Mouse (Mus musculus) liver, postnatal 0 days (tissue): ENCODE results near the gene Vasp. TPM values are rescaled to one million over a fixed set of nuclear protein-coding genes. Genes with fewer than 3 reads are reported as not detected.

Source experiments
- ATAC-seq: fragments of 200-750 bp; cut with Nextera tagmentation; 2 replicates; pipeline ENCODE4 v1.8.0; 2017; ENCODE audit warnings: mild to moderate bottlenecking, moderate library complexity
- DNase-seq: peaks from one replicate; pipeline ENCODE4 v3.0.0-alpha.2; 2016
- H3K27ac ChIP-seq: fragments of 300-500 bp; sonication (generic); 2 replicates; pipeline ENCODE4 v1.5.1; 2014; ENCODE audit warnings: antibody characterized with exemption, moderate library complexity, mild to moderate bottlenecking, low read depth
- H3K27me3 ChIP-seq: fragments of 300-500 bp; sonication (generic); 2 replicates; pipeline ENCODE4 v1.6.1; 2014; ENCODE audit warnings: low read length, control low read depth, mixed read lengths; ENCODE audit not compliant: insufficient read depth
- H3K36me3 ChIP-seq: fragments of 300-500 bp; sonication (generic); replicated peaks from 2 replicates; pipeline ENCODE4 v1.6.1; 2014; ENCODE audit warnings: mild to moderate bottlenecking, control low read depth, low read length, moderate library complexity, mixed read lengths; ENCODE audit not compliant: insufficient read depth
- H3K4me1 ChIP-seq: fragments of 300-500 bp; sonication (generic); 2 replicates; pipeline ENCODE4 v1.6.1; 2014; ENCODE audit warnings: antibody characterized with exemption, mild to moderate bottlenecking, control low read depth; ENCODE audit not compliant: insufficient read depth
- H3K4me2 ChIP-seq: fragments of 300-500 bp; sonication (generic); 2 replicates; pipeline ENCODE4 v1.6.1; 2014; ENCODE audit warnings: low read depth, mild to moderate bottlenecking, low read length, moderate library complexity, mixed read lengths
- H3K4me3 ChIP-seq: fragments of 300-500 bp; sonication (generic); 2 replicates; pipeline ENCODE4 v1.5.1; 2014; ENCODE audit warnings: low read depth, low read length
- H3K9ac ChIP-seq: fragments of 300-500 bp; sonication (generic); replicated peaks from 2 replicates; pipeline ENCODE4 v1.6.1; 2014; ENCODE audit warnings: mild to moderate bottlenecking, moderate library complexity
- H3K9me3 ChIP-seq: fragments of 300-500 bp; sonication (generic); 2 replicates; pipeline ENCODE4 v1.6.1; 2016; ENCODE audit warnings: mild to moderate bottlenecking, control low read depth, low read length, mixed read lengths
- CTCF ChIP-seq: sonication (generic); IDR thresholded peaks from 2 replicates; pipeline ENCODE4 v1.5.1; 2016; ENCODE audit warnings: antibody characterized with exemption, low read depth
- EP300 ChIP-seq: IDR thresholded peaks from 2 replicates; pipeline ENCODE4 v1.6.1; 2016; ENCODE audit warnings: antibody characterized with exemption, low read depth, mild to moderate bottlenecking
- WGBS: fragments of 180-500 bp; shearing (Covaris S2); extraction: QIAGEN DNeasy Blood & Tissue Kit; methylation state at CpG from one replicate; pipeline ENCODE4 v1.1.7; 2014; ENCODE audit not compliant: insufficient replicate concordance; 5-methylcytosine and 5-hydroxymethylcytosine counted together
- polyA plus RNA-seq: library from polyadenylated mRNA; unstranded; fragments of >200 nt; fragmentation: Nextera tagmentation; extraction: Ambion mirVana; gene quantifications from 2 replicates; pipeline ENCODE4 v1.2.1, GENCODE M21; 2015

Gene Vasp
- polyA plus RNA-seq, 1 experiment from 2014 or later = 36.2 TPM

- Histone ChIP-seq H3K36me3 (no peaks in the 10 kb centered on the region), H3K4me3 (no peak overlapping the region), H3K4me2 (no peak overlapping the region), H3K27me3 (peaks cover 12% of the 10 kb centered on the region), H3K9ac (no peak overlapping the region), H3K4me1 (peaks cover 3% of the 10 kb centered on the region; the same call in 1 of the 2 replicates), H3K9me3 (no peaks in the 10 kb centered on the region), H3K27ac (no peak overlapping the region)
- TF ChIP-seq CTCF (no peak), EP300 (no peak)
- no peak for ATAC-seq
- WGBS = 28% methylated on average over 5 of the region's 5 CpGs
- DNase-seq = no peak
Measured at GRCm38 (mm10) chr7:19217492-19217891, 54.1 kb downstream of the Vasp start.

DNA sequence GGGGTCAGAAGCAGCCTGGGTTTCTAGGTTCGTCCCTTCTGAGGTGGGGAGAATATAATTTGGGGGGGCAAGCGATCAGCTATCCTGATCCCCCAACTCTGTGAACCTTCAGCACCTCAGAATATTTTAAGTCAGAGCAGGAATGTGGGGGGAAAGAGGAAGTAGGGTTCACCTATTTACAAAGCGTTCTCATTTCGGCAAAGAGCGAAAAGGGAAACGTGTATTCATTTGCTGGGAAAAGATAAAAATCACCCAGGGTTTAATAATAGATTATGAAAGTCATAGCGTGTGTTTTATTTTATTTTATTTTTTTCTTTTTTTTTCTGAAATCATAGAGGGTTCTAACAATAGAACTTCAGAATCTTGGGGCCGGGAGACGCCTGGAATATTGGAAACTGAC is 56.7 kb downstream of the Vasp start:
- no peak overlapping the region for H3K9ac ChIP-seq
- H3K4me1 ChIP-seq = peaks cover 12% of the 10 kb centered on the region
- 36% methylated on average over 9 of the region's 9 CpGs for WGBS
- no peak overlapping the region for H3K4me2 ChIP-seq
- no peaks in the 10 kb centered on the region for H3K36me3 ChIP-seq
- H3K9me3 ChIP-seq = no peaks in the 10 kb centered on the region
- no peak for DNase-seq
- ATAC-seq = no peak
- H3K4me3 ChIP-seq = no peak overlapping the region
- TF ChIP-seq CTCF (no peak), EP300 (no peak)
- H3K27me3 ChIP-seq = peaks cover 23% of the 10 kb centered on the region
- H3K27ac ChIP-seq = no peak overlapping the region

- WGBS = 48% methylated on average over 7 of the region's 7 CpGs
- no peak for ATAC-seq
- H3K9ac ChIP-seq = no peak overlapping the region
- no peak for TF ChIP-seq CTCF
- TF ChIP-seq EP300 = no peak
- H3K4me3 ChIP-seq = no peak overlapping the region
- peaks cover 12% of the 10 kb centered on the region for H3K4me1 ChIP-seq
- H3K27ac ChIP-seq = no peak overlapping the region
- no peaks in the 10 kb centered on the region for H3K9me3 ChIP-seq
- DNase-seq = no peak
- peaks cover 23% of the 10 kb centered on the region for H3K27me3 ChIP-seq
- 0 out of 2 replicates have a peak overlapping the region, but pooled peaks have one; percentile 11 for H3K4me2 ChIP-seq
- no peaks in the 10 kb centered on the region for H3K36me3 ChIP-seq
Measured at GRCm38 (mm10) chr7:19214369-19214768, 57.2 kb downstream of the Vasp start.

GRCm38 (mm10) chr7:19213385-19213784 is 58.2 kb downstream of the Vasp start:
- 65% methylated on average over 2 of the region's 2 CpGs for WGBS
- peak overlapping the region; percentile 35; the same call in 1 of the 2 replicates for H3K4me2 ChIP-seq
- H3K27me3 ChIP-seq = peaks cover 23% of the 10 kb centered on the region

GRCm38 (mm10) chr7:19211996-19212755 is 59.4 kb downstream of the Vasp start, which contains the start of gene Gpr4:
TSS of gene Gpr4 (plus strand) at chr7:19212538.
- Histone ChIP-seq H3K9me3 (no peaks in the 10 kb centered on the region), H3K36me3 (no peaks in the 10 kb centered on the region), H3K4me1 (peaks cover 9% of the 10 kb centered on the region), H3K4me3 (peak within 1 kb of the TSS; percentile 39), H3K4me2 (peak within 1 kb of the TSS; percentile 65), H3K27ac (no peak within 1 kb of the TSS), H3K9ac (0 out of 2 replicates have a peak within 1 kb of the TSS, but pooled peaks have one; percentile 26), H3K27me3 (peaks cover 23% of the 10 kb centered on the region)
- DNase-seq = peak; percentile 45
- WGBS = 7% methylated on average over 16 of the region's 30 CpGs
- peak; percentile 47 for ATAC-seq
- TF ChIP-seq CTCF (no peak; the same call in 1 of the 2 replicates), EP300 (no peak)

More at GRCm38 (mm10) chr7:19213385-19213784, 58.2 kb downstream of the Vasp start:
- TF ChIP-seq EP300 = no peak
- TF ChIP-seq CTCF = no peak
- no peaks in the 10 kb centered on the region for H3K9me3 ChIP-seq
- H3K9ac ChIP-seq = no peak overlapping the region
- H3K36me3 ChIP-seq = no peaks in the 10 kb centered on the region
- ATAC-seq = no peak
- no peak overlapping the region for H3K27ac ChIP-seq
- DNase-seq = no peak
- peaks cover 12% of the 10 kb centered on the region for H3K4me1 ChIP-seq
- H3K4me3 ChIP-seq = no peak overlapping the region

GRCm38 (mm10) chr7:19211041-19211675 is 60.5 kb downstream of the Vasp start:
- H3K27me3 ChIP-seq = peaks cover 23% of the 10 kb centered on the region
- no peak overlapping the region for H3K4me2 ChIP-seq
- WGBS = 58% methylated on average over 5 of the region's 5 CpGs
- H3K4me3 ChIP-seq = no peak overlapping the region
- no peaks in the 10 kb centered on the region for H3K36me3 ChIP-seq
- no peaks in the 10 kb centered on the region for H3K9me3 ChIP-seq
- H3K4me1 ChIP-seq = peaks cover 9% of the 10 kb centered on the region
- no peak overlapping the region for H3K27ac ChIP-seq
- DNase-seq (no peak), ATAC-seq (no peak)
- TF ChIP-seq CTCF (no peak), EP300 (no peak)
- H3K9ac ChIP-seq = no peak overlapping the region
